Mouse (Mus musculus) erythroblast, embryonic 14.5 days (primary cell): Measurements from ENCODE around the gene E2f1.

Experiments
- GATA1 ChIP-seq: IDR thresholded peaks from 2 replicates; pipeline ENCODE4 v1.6.1; 2012; ENCODE audit warnings: low read length, inconsistent platforms, mixed read lengths
- TAL1 ChIP-seq: IDR thresholded peaks from 3 replicates; pipeline ENCODE4 v1.6.1; 2012; ENCODE audit warnings: low read length, inconsistent platforms, mixed read lengths

- TF ChIP-seq GATA1 (no peak), TAL1 (no peak)
These were observed 23.3 kb upstream of the E2f1 start for GRCm38 (mm10) chr2:154593025-154593424.
